Mouse (Mus musculus) C3H10T1/2 (cell line): ENCODE data around the gene Bud31. TPM values are rescaled to one million over a fixed set of nuclear protein-coding genes. Genes with fewer than 3 reads are reported as not detected.

Experiments used
- polyA plus RNA-seq, 2 experiments: library from polyadenylated mRNA; unstranded; fragments of >200 nt; fragmentation: generic; extraction: Trizol; gene quantifications; one replicate each; pipeline ENCODE4 v1.2.1; 2012; ENCODE audit warnings: missing spikeins in 2 of 2

The Bud31 gene
- 100 to 1,000 TPM in 1 of 2 experiments, 10 to 100 TPM in 1; 55.8 to 115 TPM for polyA plus RNA-seq

DNA sequence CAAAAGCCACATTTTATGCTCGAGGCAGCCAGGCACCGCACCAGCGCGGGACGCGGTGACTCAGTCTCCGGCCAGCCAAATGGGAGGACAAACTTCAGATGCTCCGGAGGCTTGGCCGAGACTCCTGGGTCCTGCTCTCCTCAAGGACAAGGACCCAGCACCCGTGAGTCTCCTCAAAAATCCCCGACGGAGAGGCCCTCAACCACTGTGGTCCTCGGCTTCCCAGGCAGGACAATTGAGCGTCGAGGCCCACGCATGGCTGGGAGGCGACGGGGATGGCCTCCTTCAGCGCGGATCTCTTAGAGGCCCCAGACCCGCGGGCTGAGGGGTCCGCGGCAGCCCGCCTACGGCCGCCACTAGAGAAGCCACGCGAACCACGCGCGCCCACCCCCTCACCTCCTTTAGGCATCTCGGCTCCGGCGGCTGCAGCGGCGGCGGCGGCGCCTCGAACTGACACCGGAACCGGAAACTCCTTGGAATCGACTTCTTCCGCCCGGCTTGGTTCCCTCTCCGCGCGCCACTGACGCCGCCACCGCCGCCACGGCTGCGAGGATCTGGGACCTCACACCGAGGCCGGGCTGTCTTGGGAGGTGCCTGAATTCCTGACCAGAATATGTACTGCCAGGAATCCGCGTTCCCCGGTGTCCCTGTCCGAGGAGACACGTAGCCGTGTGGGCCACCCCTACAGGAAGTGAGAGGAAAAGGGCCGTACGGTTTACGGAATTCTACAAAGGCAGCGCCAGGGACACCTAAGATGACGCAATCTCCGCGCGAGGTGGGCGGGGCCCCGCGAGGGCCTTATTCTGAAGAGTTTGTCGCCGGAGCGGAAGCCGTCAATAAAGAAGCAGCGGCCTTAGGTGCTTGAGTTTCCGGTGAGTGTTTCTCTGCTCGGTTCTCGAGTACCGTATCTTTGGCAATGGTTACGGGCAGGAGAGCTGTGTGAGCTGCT is at the start of gene Bud31, which contains the start of gene Pdap1:
Gene Bud31, plus strand, starts transcription at position 792 of the 949 bp plus-strand sequence.
Gene Pdap1, minus strand, starts transcription at position 668 of the 949 bp plus-strand sequence.

DNA sequence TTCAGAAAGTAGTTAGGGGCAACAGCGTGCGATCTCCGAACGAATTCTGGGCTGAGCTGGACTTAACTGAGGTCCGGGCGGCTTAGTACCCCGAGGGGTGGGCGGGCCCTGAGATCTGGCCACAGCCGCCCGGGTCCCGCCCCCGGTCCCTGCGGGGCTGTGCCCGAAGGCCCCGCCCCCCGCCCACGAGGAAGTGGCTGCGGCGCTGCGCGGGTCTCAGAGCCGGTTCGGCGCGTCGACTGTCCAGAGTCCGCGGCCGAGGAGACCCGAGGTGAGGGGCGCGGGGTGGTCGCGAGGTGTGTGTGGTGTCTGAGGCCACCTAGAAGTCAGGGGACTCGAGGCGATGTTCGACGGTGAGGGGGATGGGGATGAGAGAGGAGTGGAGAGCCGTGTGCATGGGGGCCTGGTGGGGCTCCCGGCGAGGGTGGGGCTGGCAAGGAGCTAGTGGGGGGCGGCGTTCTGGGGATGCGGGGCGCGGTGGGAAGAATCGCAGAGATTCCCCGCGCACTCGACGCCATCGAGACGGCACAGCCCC is 26.0 kb upstream of the Bud31 start, which contains the start of gene Arpc1b:
Gene Arpc1b, plus strand, starts transcription at position 145 of the 535 bp plus-strand sequence.

DNA sequence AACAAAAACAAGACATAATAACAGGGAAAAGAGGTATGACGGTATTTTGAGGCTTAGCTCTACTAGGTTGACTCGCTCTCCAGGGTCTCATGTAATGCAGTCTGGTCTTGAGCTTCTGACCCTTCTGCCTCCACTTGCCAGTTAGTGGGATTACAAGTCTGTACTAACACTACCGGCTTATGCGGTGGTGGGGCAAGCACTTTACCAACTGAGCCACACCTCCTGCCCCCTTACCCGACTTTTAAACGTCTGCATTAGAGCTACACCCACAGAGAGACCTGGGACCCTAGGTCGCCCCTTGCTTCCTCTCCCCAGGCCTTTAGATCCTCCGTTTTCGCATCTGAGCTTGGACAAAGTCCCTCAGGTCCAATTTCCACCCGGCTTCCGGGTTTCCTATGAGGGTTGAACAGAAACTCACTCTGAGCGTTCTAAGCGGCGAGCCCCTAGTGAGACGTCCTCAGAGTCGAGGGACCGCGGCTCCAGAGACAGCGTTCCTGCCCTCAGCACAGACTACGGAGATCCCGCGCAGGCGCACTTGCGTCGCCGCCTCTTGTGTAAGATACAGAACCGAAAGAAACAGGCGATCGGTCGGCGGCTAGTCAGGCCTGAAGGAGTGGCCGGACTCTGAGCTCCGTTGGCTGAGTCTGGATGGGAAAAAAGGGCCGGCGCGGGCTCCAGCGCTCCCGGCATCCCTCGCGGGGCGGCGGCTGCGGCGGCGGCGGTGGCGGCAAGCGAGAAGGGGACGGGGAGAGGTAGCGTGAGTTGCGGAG is 26.6 kb downstream of the Bud31 start, which contains the start of the genes Ptcd1 and Cpsf4:
Gene Ptcd1, minus strand, starts transcription at position 573 of the 770 bp plus-strand sequence.
Gene Cpsf4, plus strand, starts transcription at position 678 of the 770 bp plus-strand sequence.

GRCm38 (mm10) chr5:145191962-145192361 is 51.8 kb downstream of the Bud31 start, which contains the start of gene Atp5j2:
Gene Atp5j2 (minus strand): TSS chr5:145192062.

Other genes with a start within 250 kb of the Bud31 start
- 10 to 100 TPM; 11.1 to 21.7 TPM for gene Smurf1, start 174.5 kb upstream of the Bud31 start, polyA plus RNA-seq
- gene Gm4871, start 107.6 kb upstream of the Bud31 start, polyA plus RNA-seq = not detected
- gene 1700018F24Rik, start 97.4 kb upstream of the Bud31 start, polyA plus RNA-seq = not detected
- gene Arpc1a, start 56.5 kb upstream of the Bud31 start, polyA plus RNA-seq = 100 to 1,000 TPM in 1 of 2 experiments, 10 to 100 TPM in 1; 82.0 to 163 TPM
- not detected for gene Kpna7, start 56.3 kb upstream of the Bud31 start, polyA plus RNA-seq
- gene Arpc1b, start 26.1 kb upstream of the Bud31 start, polyA plus RNA-seq = 100 to 1,000 TPM; 214 to 895 TPM
- 10 to 100 TPM; 75.8 to 82.1 TPM for gene Pdap1, start 124 bp upstream of the Bud31 start, polyA plus RNA-seq
- 10 to 100 TPM in 1 of 2 experiments, 1 to 10 TPM in 1; 7.3 to 15.8 TPM for gene Ptcd1, start 26.7 kb downstream of the Bud31 start, polyA plus RNA-seq
- gene Cpsf4, start 26.9 kb downstream of the Bud31 start, polyA plus RNA-seq = 10 to 100 TPM; 21.5 to 26.2 TPM
- gene Atp5j2, start 51.7 kb downstream of the Bud31 start, polyA plus RNA-seq = 100 to 1,000 TPM; 548 to 746 TPM
- gene Zkscan14, start 61.5 kb downstream of the Bud31 start, polyA plus RNA-seq = 1 to 10 TPM; 2.4 to 8.2 TPM
- 1 to 10 TPM; 1.1 to 8.7 TPM for gene Zkscan5, start 64.2 kb downstream of the Bud31 start, polyA plus RNA-seq
- 1 to 10 TPM; 1.3 to 5.5 TPM for gene Zfp655, start 91.4 kb downstream of the Bud31 start, polyA plus RNA-seq
- 10 to 100 TPM in 1 of 2 experiments, 1 to 10 TPM in 1; 2.1 to 11.1 TPM for gene Zscan25, start 140.1 kb downstream of the Bud31 start, polyA plus RNA-seq
- under 1 TPM in 1 of 2 experiments, not detected in 1; 0.04 TPM for gene Cyp3a57, start 204.9 kb downstream of the Bud31 start, polyA plus RNA-seq